20 mouse cellular contexts compared by ENCODE assay signal in genomic region chr16:7637121-7637700, GRCm38 (mm10).
DNase-seq lines count a peak whose midpoint lies in the region; ATAC-seq and TF ChIP-seq lines count a peak whose summit lies in the region.
"Had no signal": no experiment of that assay in that cellular context is flagged by ENCODE, and none has a peak within 500 bp of the region (broad histone marks: within the 10 kb centered on the region; RNA-seq: fewer than 3 reads in every experiment).

No protein-coding gene starts in this region.

- H3K4me1 ChIP-seq in forebrain, postnatal 0 days (ENCODE audit: insufficient read depth) = 0 out of 2 replicates have a peak, but pooled peaks cover 17% of the 10 kb centered on the region
- peaks cover 35% of the 10 kb centered on the region; the same call in 1 of the 2 replicates for H3K4me1 ChIP-seq in forebrain, embryonic 15.5 days
- peaks cover 23% of the 10 kb centered on the region for H3K4me1 ChIP-seq in midbrain, embryonic 11.5 days (ENCODE audit: control insufficient read depth, insufficient read depth, low read length)
- H3K4me1 ChIP-seq in midbrain, postnatal 0 days (ENCODE audit: insufficient read depth, low read length) = no peaks in the 10 kb centered on the region
- peaks cover 42% of the 10 kb centered on the region for H3K4me1 ChIP-seq in hindbrain, embryonic 13.5 days (replicated peaks)
- H3K4me1 ChIP-seq in neural tube, embryonic 15.5 days = peaks cover 27% of the 10 kb centered on the region
- H3K4me1 ChIP-seq in stomach, postnatal 0 days (replicated peaks; ENCODE audit: control insufficient read depth, insufficient read depth) = no peaks in the 10 kb centered on the region
- H3K4me1 ChIP-seq: liver, embryonic 15.5 days; stomach, embryonic 15.5 days had no signal

- no peaks in the 10 kb centered on the region for H3K9me3 ChIP-seq in forebrain, postnatal 0 days (ENCODE audit: low read length)
- no peaks in the 10 kb centered on the region for H3K9me3 ChIP-seq in forebrain, embryonic 15.5 days
- H3K9me3 ChIP-seq in midbrain, embryonic 11.5 days (ENCODE audit: control insufficient read depth, low read length) = no peaks in the 10 kb centered on the region
- H3K9me3 ChIP-seq in midbrain, postnatal 0 days (ENCODE audit: low read length) = no peaks in the 10 kb centered on the region
- H3K9me3 ChIP-seq in hindbrain, embryonic 13.5 days = no peaks in the 10 kb centered on the region
- no peaks in the 10 kb centered on the region for H3K9me3 ChIP-seq in neural tube, embryonic 15.5 days (replicated peaks)
- no peaks in the 10 kb centered on the region for H3K9me3 ChIP-seq in stomach, postnatal 0 days (ENCODE audit: control insufficient read depth, low read length)
- H3K9me3 ChIP-seq: heart, embryonic 12.5 days; liver, embryonic 15.5 days; stomach, embryonic 15.5 days had no signal

- TF ChIP-seq EP300 in stomach, postnatal 0 days (optimal IDR thresholded peaks at IDR 0.05) = no peak

- H3K27ac ChIP-seq in forebrain, postnatal 0 days (ENCODE audit: low read depth, low read length) = no peak overlapping the region
- no peak overlapping the region for H3K27ac ChIP-seq in forebrain, embryonic 15.5 days (replicated peaks)
- no peak overlapping the region; the same call in 1 of the 2 replicates for H3K27ac ChIP-seq in midbrain, embryonic 11.5 days (ENCODE audit: low read depth, low read length)
- H3K27ac ChIP-seq in midbrain, postnatal 0 days (ENCODE audit: low read depth, low read length) = no peak overlapping the region
- peak overlapping the region; percentile 62 for H3K27ac ChIP-seq in hindbrain, embryonic 13.5 days
- H3K27ac ChIP-seq in neural tube, embryonic 15.5 days (replicated peaks) = peak overlapping the region; percentile 56; the same call in 1 of the 2 replicates
- no peak overlapping the region for H3K27ac ChIP-seq in stomach, postnatal 0 days (replicated peaks)
- H3K27ac ChIP-seq: kidney, postnatal 0 days; liver, embryonic 15.5 days; stomach, embryonic 15.5 days had no signal

- no peaks in the 10 kb centered on the region for H3K36me3 ChIP-seq in forebrain, postnatal 0 days (ENCODE audit: insufficient read depth)
- no peaks in the 10 kb centered on the region for H3K36me3 ChIP-seq in forebrain, embryonic 15.5 days
- H3K36me3 ChIP-seq in midbrain, embryonic 11.5 days (ENCODE audit: control insufficient read depth, insufficient read depth, low read length) = no peaks in the 10 kb centered on the region
- no peaks in the 10 kb centered on the region for H3K36me3 ChIP-seq in midbrain, postnatal 0 days (ENCODE audit: insufficient read depth, low read length)
- no peaks in the 10 kb centered on the region for H3K36me3 ChIP-seq in hindbrain, embryonic 13.5 days
- H3K36me3 ChIP-seq in neural tube, embryonic 15.5 days = no peaks in the 10 kb centered on the region
- H3K36me3 ChIP-seq in stomach, postnatal 0 days (ENCODE audit: control insufficient read depth, insufficient read depth, low read length) = no peaks in the 10 kb centered on the region
- H3K36me3 ChIP-seq: heart, embryonic 12.5 days; liver, embryonic 15.5 days; stomach, embryonic 15.5 days had no signal

- no peak for ATAC-seq in forebrain, postnatal 0 days
- no peak for ATAC-seq in forebrain, embryonic 15.5 days (replicated peaks)
- ATAC-seq in midbrain, embryonic 11.5 days (ENCODE audit: low FRiP score) = peak; percentile 10; the same call in 1 of the 2 replicates
- no peak for ATAC-seq in midbrain, postnatal 0 days (ENCODE audit: low FRiP score)
- no peak for ATAC-seq in hindbrain, embryonic 13.5 days (ENCODE audit: low FRiP score)
- no peak for ATAC-seq in neural tube, embryonic 15.5 days (ENCODE audit: low FRiP score)
- ATAC-seq in stomach, postnatal 0 days (ENCODE audit: low FRiP score, low TSS enrichment) = no peak
- ATAC-seq: intestine, postnatal 0 days had no signal

- TF ChIP-seq CTCF in forebrain, postnatal 0 days (IDR thresholded peaks at IDR 0.05; ENCODE audit: low read depth) = no peak
- no peak for TF ChIP-seq CTCF in midbrain, postnatal 0 days (IDR thresholded peaks at IDR 0.05)
- TF ChIP-seq CTCF in stomach, postnatal 0 days (IDR thresholded peaks at IDR 0.05; ENCODE audit: low read depth) = no peak

- H3K4me2 ChIP-seq in forebrain, postnatal 0 days (ENCODE audit: low read depth) = no peak overlapping the region
- no peak overlapping the region for H3K4me2 ChIP-seq in forebrain, embryonic 15.5 days (replicated peaks)
- no peak overlapping the region for H3K4me2 ChIP-seq in midbrain, embryonic 11.5 days
- H3K4me2 ChIP-seq in midbrain, postnatal 0 days (ENCODE audit: low read depth, low read length, poor library complexity, severe bottlenecking) = no peak overlapping the region
- no peak overlapping the region for H3K4me2 ChIP-seq in hindbrain, embryonic 13.5 days
- no peak overlapping the region for H3K4me2 ChIP-seq in neural tube, embryonic 15.5 days
- H3K4me2 ChIP-seq in stomach, postnatal 0 days (replicated peaks; ENCODE audit: low read depth) = no peak overlapping the region
- H3K4me2 ChIP-seq: heart, embryonic 12.5 days; liver, embryonic 15.5 days; stomach, embryonic 15.5 days had no signal

- DNase-seq in forebrain, postnatal 0 days = peak; percentile 43
- DNase-seq in midbrain, embryonic 11.5 days (ENCODE audit: low spot score, missing footprints) = peak; percentile 86
- DNase-seq in midbrain, postnatal 0 days (ENCODE audit: low spot score) = no peak
- no peak for DNase-seq in stomach, postnatal 0 days (ENCODE audit: low spot score)
- DNase-seq: cerebellum, adult 18-20 months; cerebellum, postnatal 36 days; gastrocnemius, postnatal 36 days; lung, postnatal 10 days; spleen, adult 18-20 months; thymus, postnatal 14 days had no signal

- WGBS in forebrain, postnatal 0 days = 22% methylated on average over 5 of the region's 5 CpGs
- WGBS in forebrain, embryonic 15.5 days = 23% methylated on average over 5 of the region's 5 CpGs
- 49% methylated on average over 5 of the region's 5 CpGs for WGBS in midbrain, embryonic 11.5 days
- 25% methylated on average over 5 of the region's 5 CpGs for WGBS in midbrain, postnatal 0 days
- WGBS in hindbrain, embryonic 13.5 days = 22% methylated on average over 5 of the region's 5 CpGs
- WGBS in neural tube, embryonic 15.5 days = 24% methylated on average over 5 of the region's 5 CpGs
- WGBS in stomach, postnatal 0 days = 69% methylated on average over 5 of the region's 5 CpGs

- no peaks in the 10 kb centered on the region for H3K27me3 ChIP-seq in forebrain, postnatal 0 days (ENCODE audit: insufficient read depth, low read length)
- H3K27me3 ChIP-seq in forebrain, embryonic 15.5 days = no peaks in the 10 kb centered on the region
- H3K27me3 ChIP-seq in midbrain, embryonic 11.5 days (ENCODE audit: control insufficient read depth, insufficient read depth, low read length) = no peaks in the 10 kb centered on the region
- no peaks in the 10 kb centered on the region for H3K27me3 ChIP-seq in midbrain, postnatal 0 days (ENCODE audit: insufficient read depth, low read length)
- no peaks in the 10 kb centered on the region for H3K27me3 ChIP-seq in hindbrain, embryonic 13.5 days
- no peaks in the 10 kb centered on the region for H3K27me3 ChIP-seq in neural tube, embryonic 15.5 days (replicated peaks)
- H3K27me3 ChIP-seq in stomach, postnatal 0 days (ENCODE audit: control insufficient read depth, insufficient read depth, low read length) = no peaks in the 10 kb centered on the region
- H3K27me3 ChIP-seq: heart, embryonic 12.5 days; liver, embryonic 15.5 days; stomach, embryonic 15.5 days had no signal

- H3K9ac ChIP-seq in forebrain, postnatal 0 days = no peak overlapping the region
- H3K9ac ChIP-seq in forebrain, embryonic 15.5 days (replicated peaks) = no peak overlapping the region
- H3K9ac ChIP-seq in midbrain, embryonic 11.5 days (ENCODE audit: low read length) = no peak overlapping the region
- H3K9ac ChIP-seq in midbrain, postnatal 0 days (replicated peaks; ENCODE audit: low read length, poor library complexity, severe bottlenecking) = no peak overlapping the region
- H3K9ac ChIP-seq in hindbrain, embryonic 13.5 days = no peak overlapping the region
- H3K9ac ChIP-seq in neural tube, embryonic 15.5 days (replicated peaks) = no peak overlapping the region
- no peak overlapping the region for H3K9ac ChIP-seq in stomach, postnatal 0 days (ENCODE audit: low read length)
- H3K9ac ChIP-seq: heart, embryonic 12.5 days; liver, embryonic 15.5 days; stomach, embryonic 15.5 days had no signal

- no peak overlapping the region for H3K4me3 ChIP-seq in forebrain, postnatal 0 days (ENCODE audit: low read depth, low read length)
- no peak overlapping the region for H3K4me3 ChIP-seq in forebrain, embryonic 15.5 days
- no peak overlapping the region for H3K4me3 ChIP-seq in midbrain, embryonic 11.5 days (ENCODE audit: low read depth, low read length)
- no peak overlapping the region for H3K4me3 ChIP-seq in midbrain, postnatal 0 days (ENCODE audit: low read depth, low read length)
- no peak overlapping the region for H3K4me3 ChIP-seq in hindbrain, embryonic 13.5 days
- H3K4me3 ChIP-seq in neural tube, embryonic 15.5 days (replicated peaks) = no peak overlapping the region
- H3K4me3 ChIP-seq in stomach, postnatal 0 days (ENCODE audit: low read depth, low read length) = no peak overlapping the region
- H3K4me3 ChIP-seq: erythroblast, embryonic 14.5 days; heart, embryonic 12.5 days; liver, embryonic 15.5 days; myocyte; stomach, embryonic 15.5 days had no signal

Comparison
In these comparisons a context has a peak if more than half of its experiments do, and no peak if none do; other contexts are left out.
1. DNase-seq: peak in forebrain, postnatal 0 days (single experiment) and midbrain, embryonic 11.5 days (single experiment); none in midbrain, postnatal 0 days (single experiment) and stomach, postnatal 0 days (single experiment).
2. H3K27ac ChIP-seq: peak in hindbrain, embryonic 13.5 days (single experiment) and neural tube, embryonic 15.5 days (single experiment); none in forebrain, postnatal 0 days (single experiment), forebrain, embryonic 15.5 days (single experiment), midbrain, embryonic 11.5 days (single experiment), midbrain, postnatal 0 days (single experiment) and stomach, postnatal 0 days (single experiment).